In genomic region chr3:113950501-113950900, GRCm38 (mm10) we compare ENCODE assay signal across 21 mouse cellular contexts.
"Had no signal": no experiment of that assay in that cellular context is flagged by ENCODE, and none has a peak within 500 bp of the region (broad histone marks: within the 10 kb centered on the region; RNA-seq: fewer than 3 reads in every experiment).

No protein-coding gene starts in this region.

- H3K4me1 ChIP-seq: midbrain, embryonic 10.5 days; midbrain, embryonic 12.5 days; neural tube, embryonic 13.5 days; neural tube, embryonic 15.5 days; stomach, embryonic 15.5 days had no signal

- ATAC-seq: midbrain, embryonic 16.5 days had no signal

- H3K27ac ChIP-seq: midbrain, embryonic 10.5 days; midbrain, embryonic 12.5 days; neural tube, embryonic 13.5 days; neural tube, embryonic 15.5 days; stomach, embryonic 15.5 days; stomach, postnatal 0 days had no signal

- H3K36me3 ChIP-seq: midbrain, embryonic 10.5 days; midbrain, embryonic 12.5 days; neural tube, embryonic 13.5 days; neural tube, embryonic 15.5 days; stomach, embryonic 15.5 days had no signal

- H3K4me3 ChIP-seq: midbrain, embryonic 10.5 days; midbrain, embryonic 12.5 days; myocyte; neural tube, embryonic 13.5 days; neural tube, embryonic 15.5 days; stomach, embryonic 15.5 days had no signal

- H3K4me2 ChIP-seq: lung, embryonic 14.5 days; midbrain, embryonic 12.5 days; neural tube, embryonic 13.5 days; neural tube, embryonic 15.5 days; stomach, embryonic 15.5 days had no signal

- H3K9me3 ChIP-seq: midbrain, embryonic 10.5 days; midbrain, embryonic 12.5 days; neural tube, embryonic 13.5 days; neural tube, embryonic 15.5 days; stomach, embryonic 15.5 days had no signal

- H3K27me3 ChIP-seq: midbrain, embryonic 12.5 days; neural tube, embryonic 13.5 days; neural tube, embryonic 15.5 days; stomach, embryonic 15.5 days had no signal

- H3K9ac ChIP-seq: lung, embryonic 14.5 days; midbrain, embryonic 12.5 days; neural tube, embryonic 13.5 days; neural tube, embryonic 15.5 days; stomach, embryonic 15.5 days had no signal

- DNase-seq: lung, adult 18-20 months; lung, embryonic 14.5 days; lung, postnatal 10 days; lung, postnatal 4 days; midbrain, embryonic 14.5 days; retina, postnatal 1 day; right cerebral cortex, adult 18-20 months; right cerebral cortex, postnatal 25 days; right cerebral cortex, postnatal 4 days; spleen, adult 18-20 months; thymus, adult 2 months; thymus, postnatal 14 days; thymus, postnatal 36 days had no signal
